9 mouse cellular contexts compared by ENCODE assay signal in genomic region chr14:103694295-103694694, GRCm38 (mm10). TPM values are rescaled to one million over a fixed set of nuclear protein-coding genes. Genes with fewer than 3 reads are reported as not detected.
DNase-seq lines count a peak whose midpoint lies in the region; TF ChIP-seq lines count a peak whose summit lies in the region.
"Had no signal": no experiment of that assay in that cellular context is flagged by ENCODE, and none has a peak within 500 bp of the region (broad histone marks: within the 10 kb centered on the region; RNA-seq: fewer than 3 reads in every experiment).

No protein-coding gene starts in this region.

- H3K4me3 ChIP-seq in left cerebral cortex, adult 2 months = no peak overlapping the region
- H3K4me3 ChIP-seq: myocyte had no signal

- H3K27ac ChIP-seq in left cerebral cortex, adult 2 months = 0 out of 2 replicates have a peak overlapping the region, but pooled peaks have one; percentile 3

- DNase-seq in left cerebral cortex, adult 2 months (ENCODE audit: extremely low spot score in 1 of 2, low spot score in 2 of 2) = peak; percentile 61 to 64
- no peak for DNase-seq in left cerebral cortex, adult 8-10 months (ENCODE audit: low spot score in 2 of 2)
- DNase-seq in MN1 (ENCODE audit: low spot score) = peak; percentile 22
- peak; percentile 60 for DNase-seq in cerebellum, adult 11-12 months
- DNase-seq in forelimb bud, embryonic 11.5 days (ENCODE audit: low read depth, low spot score) = peak; percentile 76
- peak; percentile 64 to 73 for DNase-seq in left cerebral cortex, postnatal 25 days (ENCODE audit: low spot score in 2 of 2)
- DNase-seq in naive thymus-derived CD4-positive, alpha-beta T cell, adult 2 months (ENCODE audit: low read depth) = peak; percentile 84
- DNase-seq in right cerebral cortex, postnatal 25 days = no peak

- intact Hi-C loops in left cerebral cortex, adult 2 months (cut with DNase I) = loop anchor here (1.0 to 2.0 kb wide), 2 partner anchors 61 to 144 kb away; no protein-coding TSS in a partner anchor
- intact Hi-C loops in left cerebral cortex, postnatal 25 days (cut with DNase I) = loop anchor here (1.0 kb wide), 1 partner anchor 144 kb away; no protein-coding TSS in a partner anchor

- TF ChIP-seq CTCF in left cerebral cortex, adult 2 months (IDR thresholded peaks at IDR 0.05) = peak; percentile 90

RNA-seq across cellular contexts. Expression of gene Slain1, which starts 44.3 kb away (rescaled TPM):
- total RNA-seq in left cerebral cortex, adult 2 months (2021) = 10 to 100 TPM; 41.6 to 42.4 TPM
- total RNA-seq in left cerebral cortex, adult 8-10 months (2022) = 10 to 100 TPM; 51.1 to 62.7 (median 58.6) TPM
- 10 to 100 TPM; 45.9 to 46.7 TPM for total RNA-seq in left cerebral cortex, postnatal 25 days (2021)

Comparison
In these comparisons a context has a peak if more than half of its experiments do, and no peak if none do; other contexts are left out.
1. DNase-seq: peak in left cerebral cortex, adult 2 months (2 of 2), MN1 (single experiment), cerebellum, adult 11-12 months (single experiment), forelimb bud, embryonic 11.5 days (single experiment), left cerebral cortex, postnatal 25 days (2 of 2) and naive thymus-derived CD4-positive, alpha-beta T cell, adult 2 months (single experiment); none in left cerebral cortex, adult 8-10 months (0 of 2) and right cerebral cortex, postnatal 25 days (single experiment).